Mouse (Mus musculus): ENCODE measurements around the gene Lamtor4. TPM values are rescaled to one million over a fixed set of nuclear protein-coding genes. Genes with fewer than 3 reads are reported as not detected.

Gene Lamtor4
- polyA plus RNA-seq, 1 experiment: 24.3 TPM

- Histone ChIP-seq H3K4me1 (ENCODE audit: control insufficient read depth, insufficient read depth, low read length) (no peaks in the 10 kb centered on the region), H3K4me3 (ENCODE audit: low read depth, low read length) (no peak overlapping the region), H3K27ac (ENCODE audit: insufficient read depth, low read length) (no peak overlapping the region), H3K36me3 (ENCODE audit: control insufficient read depth, insufficient read depth, low read length, poor library complexity, severe bottlenecking) (peaks cover 10% of the 10 kb centered on the region; the same call in 1 of the 2 replicates), H3K9me3 (replicated peaks; ENCODE audit: control insufficient read depth, insufficient read depth, low read length, poor library complexity, severe bottlenecking) (no peaks in the 10 kb centered on the region), H3K27me3 (ENCODE audit: control insufficient read depth, insufficient read depth, low read length, poor library complexity, severe bottlenecking) (no peaks in the 10 kb centered on the region), H3K9ac (ENCODE audit: low read depth, poor library complexity, severe bottlenecking) (no peak overlapping the region)
- TF ChIP-seq CTCF (IDR thresholded peaks at IDR 0.05; ENCODE audit: low read depth, low read length) (no peak), EP300 (IDR thresholded peaks at IDR 0.05; ENCODE audit: insufficient read depth, low read depth, low read length) (no peak), POLR2A (IDR thresholded peaks at IDR 0.05; ENCODE audit: insufficient read depth, low read length) (no peak)
Observed at GRCm38 (mm10) chr5:138256966-138257584, 1.8 kb downstream of the Lamtor4 start.

- H3K4me3 ChIP-seq (ENCODE audit: low read depth, low read length): no peak overlapping the region
- no peaks in the 10 kb centered on the region for H3K9me3 ChIP-seq (replicated peaks; ENCODE audit: control insufficient read depth, insufficient read depth, low read length, poor library complexity, severe bottlenecking)
- no peak overlapping the region for H3K27ac ChIP-seq (ENCODE audit: insufficient read depth, low read length)
- no peak overlapping the region for H3K9ac ChIP-seq (ENCODE audit: low read depth, poor library complexity, severe bottlenecking)
- TF ChIP-seq CTCF (IDR thresholded peaks at IDR 0.05; ENCODE audit: low read depth, low read length) (no peak), EP300 (IDR thresholded peaks at IDR 0.05; ENCODE audit: insufficient read depth, low read depth, low read length) (no peak), POLR2A (IDR thresholded peaks at IDR 0.05; ENCODE audit: insufficient read depth, low read length) (no peak)
- no peaks in the 10 kb centered on the region for H3K27me3 ChIP-seq (ENCODE audit: control insufficient read depth, insufficient read depth, low read length, poor library complexity, severe bottlenecking)
- H3K4me1 ChIP-seq (ENCODE audit: control insufficient read depth, insufficient read depth, low read length): no peaks in the 10 kb centered on the region
- peaks cover 10% of the 10 kb centered on the region; the same call in 1 of the 2 replicates for H3K36me3 ChIP-seq (ENCODE audit: control insufficient read depth, insufficient read depth, low read length, poor library complexity, severe bottlenecking)
Observed at GRCm38 (mm10) chr5:138257585-138257978, 2.3 kb downstream of the Lamtor4 start.

GRCm38 (mm10) chr5:138258078-138258477, 2.8 kb downstream of the Lamtor4 start:
- H3K27ac ChIP-seq (ENCODE audit: insufficient read depth, low read length): no peak overlapping the region
- no peak overlapping the region for H3K9ac ChIP-seq (ENCODE audit: low read depth, poor library complexity, severe bottlenecking)
- no peak overlapping the region for H3K4me3 ChIP-seq (ENCODE audit: low read depth, low read length)
- peaks cover 10% of the 10 kb centered on the region; the same call in 1 of the 2 replicates for H3K36me3 ChIP-seq (ENCODE audit: control insufficient read depth, insufficient read depth, low read length, poor library complexity, severe bottlenecking)
- no peaks in the 10 kb centered on the region for H3K27me3 ChIP-seq (ENCODE audit: control insufficient read depth, insufficient read depth, low read length, poor library complexity, severe bottlenecking)
- no peaks in the 10 kb centered on the region for H3K9me3 ChIP-seq (replicated peaks; ENCODE audit: control insufficient read depth, insufficient read depth, low read length, poor library complexity, severe bottlenecking)
- TF ChIP-seq POLR2A (IDR thresholded peaks at IDR 0.05; ENCODE audit: insufficient read depth, low read length) (no peak), EP300 (IDR thresholded peaks at IDR 0.05; ENCODE audit: insufficient read depth, low read depth, low read length) (no peak), CTCF (IDR thresholded peaks at IDR 0.05; ENCODE audit: low read depth, low read length) (no peak)
- no peaks in the 10 kb centered on the region for H3K4me1 ChIP-seq (ENCODE audit: control insufficient read depth, insufficient read depth, low read length)

GRCm38 (mm10) chr5:138258542-138258941, 3.3 kb downstream of the Lamtor4 start:
- Histone ChIP-seq H3K27ac (ENCODE audit: insufficient read depth, low read length) (no peak overlapping the region), H3K9ac (ENCODE audit: low read depth, poor library complexity, severe bottlenecking) (no peak overlapping the region), H3K27me3 (ENCODE audit: control insufficient read depth, insufficient read depth, low read length, poor library complexity, severe bottlenecking) (no peaks in the 10 kb centered on the region), H3K36me3 (ENCODE audit: control insufficient read depth, insufficient read depth, low read length, poor library complexity, severe bottlenecking) (peaks cover 10% of the 10 kb centered on the region; the same call in 1 of the 2 replicates), H3K4me1 (ENCODE audit: control insufficient read depth, insufficient read depth, low read length) (no peaks in the 10 kb centered on the region), H3K9me3 (replicated peaks; ENCODE audit: control insufficient read depth, insufficient read depth, low read length, poor library complexity, severe bottlenecking) (no peaks in the 10 kb centered on the region), H3K4me3 (ENCODE audit: low read depth, low read length) (no peak overlapping the region)
- TF ChIP-seq EP300 (IDR thresholded peaks at IDR 0.05; ENCODE audit: insufficient read depth, low read depth, low read length): no peak
- TF ChIP-seq POLR2A (IDR thresholded peaks at IDR 0.05; ENCODE audit: insufficient read depth, low read length): no peak

GRCm38 (mm10) chr5:138258993-138259392, 3.7 kb downstream of the Lamtor4 start:
- TF ChIP-seq CTCF (IDR thresholded peaks at IDR 0.05; ENCODE audit: low read depth, low read length) (no peak), POLR2A (IDR thresholded peaks at IDR 0.05; ENCODE audit: insufficient read depth, low read length) (no peak), EP300 (IDR thresholded peaks at IDR 0.05; ENCODE audit: insufficient read depth, low read depth, low read length) (no peak)
- Histone ChIP-seq H3K36me3 (ENCODE audit: control insufficient read depth, insufficient read depth, low read length, poor library complexity, severe bottlenecking) (peaks cover 10% of the 10 kb centered on the region; the same call in 1 of the 2 replicates), H3K4me1 (ENCODE audit: control insufficient read depth, insufficient read depth, low read length) (no peaks in the 10 kb centered on the region), H3K27ac (ENCODE audit: insufficient read depth, low read length) (no peak overlapping the region), H3K4me3 (ENCODE audit: low read depth, low read length) (no peak overlapping the region), H3K9me3 (replicated peaks; ENCODE audit: control insufficient read depth, insufficient read depth, low read length, poor library complexity, severe bottlenecking) (no peaks in the 10 kb centered on the region), H3K27me3 (ENCODE audit: control insufficient read depth, insufficient read depth, low read length, poor library complexity, severe bottlenecking) (no peaks in the 10 kb centered on the region), H3K9ac (ENCODE audit: low read depth, poor library complexity, severe bottlenecking) (no peak overlapping the region)

GRCm38 (mm10) chr5:138260051-138260450, 4.8 kb downstream of the Lamtor4 start:
- Histone ChIP-seq H3K36me3 (ENCODE audit: control insufficient read depth, insufficient read depth, low read length, poor library complexity, severe bottlenecking) (peaks cover 10% of the 10 kb centered on the region; the same call in 1 of the 2 replicates), H3K9ac (ENCODE audit: low read depth, poor library complexity, severe bottlenecking) (no peak overlapping the region), H3K27ac (ENCODE audit: insufficient read depth, low read length) (no peak overlapping the region), H3K9me3 (replicated peaks; ENCODE audit: control insufficient read depth, insufficient read depth, low read length, poor library complexity, severe bottlenecking) (no peaks in the 10 kb centered on the region), H3K27me3 (ENCODE audit: control insufficient read depth, insufficient read depth, low read length, poor library complexity, severe bottlenecking) (no peaks in the 10 kb centered on the region), H3K4me1 (ENCODE audit: control insufficient read depth, insufficient read depth, low read length) (no peaks in the 10 kb centered on the region), H3K4me3 (ENCODE audit: low read depth, low read length) (no peak overlapping the region)
- no peak for TF ChIP-seq EP300 (IDR thresholded peaks at IDR 0.05; ENCODE audit: insufficient read depth, low read depth, low read length)
- TF ChIP-seq POLR2A (IDR thresholded peaks at IDR 0.05; ENCODE audit: insufficient read depth, low read length): no peak
- TF ChIP-seq CTCF (IDR thresholded peaks at IDR 0.05; ENCODE audit: low read depth, low read length): no peak

Data from ES-Bruce4 (cell line).